Mouse (Mus musculus) stomach, embryonic 14.5 days (tissue): ENCODE measurements around the gene Mthfd1l. TPM values are rescaled to one million over a fixed set of nuclear protein-coding genes. Genes with fewer than 3 reads are reported as not detected.

Experiments
- ATAC-seq: fragments of 200-750 bp; cut with Nextera tagmentation; 2 replicates; pipeline ENCODE4 v1.8.0; 2017; ENCODE audit warnings: low read depth, moderate TSS enrichment; ENCODE audit not compliant: insufficient number of reproducible peaks, insufficient read depth, low FRiP score
- H3K27ac ChIP-seq: fragments of 300-500 bp; sonication (generic); 2 replicates; pipeline ENCODE4 v1.5.1; 2014; ENCODE audit warnings: mild to moderate bottlenecking, low read length, moderate library complexity, mixed read lengths
- H3K27me3 ChIP-seq: fragments of 300-500 bp; sonication (generic); 2 replicates; pipeline ENCODE4 v1.6.1; 2014; ENCODE audit warnings: low read length, control low read depth, mixed read lengths; ENCODE audit not compliant: control insufficient read depth, insufficient read depth
- H3K36me3 ChIP-seq: fragments of 300-500 bp; sonication (generic); 2 replicates; pipeline ENCODE4 v1.6.1; 2014; ENCODE audit warnings: mild to moderate bottlenecking, control low read depth, low read length, moderate library complexity, mixed read lengths; ENCODE audit not compliant: control insufficient read depth, insufficient read depth
- H3K4me1 ChIP-seq: fragments of 300-500 bp; sonication (generic); 2 replicates; pipeline ENCODE4 v1.6.1; 2014; ENCODE audit warnings: low read length, control low read depth, mixed read lengths; ENCODE audit not compliant: control insufficient read depth, insufficient read depth
- H3K4me2 ChIP-seq: fragments of 300-500 bp; sonication (generic); replicated peaks from 2 replicates; pipeline ENCODE4 v1.6.1; 2014; ENCODE audit warnings: low read depth, low read length, control low read depth
- H3K4me3 ChIP-seq: fragments of 300-500 bp; sonication (generic); 2 replicates; pipeline ENCODE4 v1.5.1; 2014; ENCODE audit warnings: low read depth, low read length, control low read depth
- H3K9ac ChIP-seq: fragments of 300-500 bp; sonication (generic); replicated peaks from 2 replicates; pipeline ENCODE4 v1.6.1; 2014; ENCODE audit warnings: low read depth, mild to moderate bottlenecking, control low read depth, low read length, moderate library complexity, mixed read lengths
- H3K9me3 ChIP-seq: fragments of 300-500 bp; sonication (generic); 2 replicates; pipeline ENCODE4 v1.6.1; 2016; ENCODE audit warnings: low read depth, low read length, control low read depth; ENCODE audit not compliant: control insufficient read depth
- WGBS: fragments of 180-500 bp; shearing (Covaris S2); extraction: QIAGEN DNeasy Blood & Tissue Kit; methylation state at CpG from one replicate; pipeline ENCODE4 v1.1.7; 2014; 5-methylcytosine and 5-hydroxymethylcytosine counted together
- polyA plus RNA-seq: library from polyadenylated mRNA; unstranded; fragments of >200 nt; fragmentation: Nextera tagmentation; extraction: Ambion mirVana; gene quantifications from 2 replicates; pipeline ENCODE4 v1.2.1, GENCODE M21; 2014

Mthfd1l gene
- polyA plus RNA-seq, 1 experiment from 2014 or later, result 16.3 TPM

- Histone ChIP-seq H3K27ac (no peak overlapping the region), H3K4me2 (no peak overlapping the region), H3K4me1 (peaks cover 17% of the 10 kb centered on the region; the same call in 1 of the 2 replicates), H3K4me3 (no peak overlapping the region), H3K9ac (no peak overlapping the region), H3K9me3 (no peaks in the 10 kb centered on the region), H3K36me3 (no peaks in the 10 kb centered on the region; the same call in 1 of the 2 replicates), H3K27me3 (no peaks in the 10 kb centered on the region)
- WGBS, result 94% methylated on average over 3 of the region's 3 CpGs
- ATAC-seq, result no peak
Measured at GRCm38 (mm10) chr10:4057397-4057796, 84.5 kb downstream of the Mthfd1l start.

DNA sequence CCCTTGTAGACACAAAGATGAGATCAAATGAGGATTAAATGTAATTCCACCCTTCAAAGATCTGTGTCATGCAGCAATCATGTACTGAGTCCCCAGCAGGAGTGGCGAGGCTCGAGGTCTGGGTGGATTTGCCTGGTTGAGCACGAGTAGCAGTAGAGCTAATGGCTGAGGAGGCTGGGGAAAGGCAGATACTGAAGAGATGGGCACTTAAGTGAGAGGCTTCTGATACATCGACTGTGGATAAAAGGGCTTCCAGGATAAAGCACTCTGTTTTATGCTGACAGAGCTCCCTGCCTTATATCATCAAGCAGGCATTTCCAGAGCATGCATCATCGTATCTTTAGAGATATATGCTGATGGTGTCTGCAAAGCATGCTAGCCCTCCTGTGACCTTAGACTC lies 84.9 kb downstream of the Mthfd1l start:
- Histone ChIP-seq H3K4me3 (no peak overlapping the region), H3K9me3 (no peaks in the 10 kb centered on the region), H3K4me2 (no peak overlapping the region), H3K36me3 (no peaks in the 10 kb centered on the region; the same call in 1 of the 2 replicates), H3K9ac (no peak overlapping the region), H3K4me1 (peaks cover 17% of the 10 kb centered on the region; the same call in 1 of the 2 replicates), H3K27me3 (no peaks in the 10 kb centered on the region), H3K27ac (no peak overlapping the region)
- ATAC-seq, result no peak
- 67% methylated on average over 5 of the region's 5 CpGs for WGBS

DNA sequence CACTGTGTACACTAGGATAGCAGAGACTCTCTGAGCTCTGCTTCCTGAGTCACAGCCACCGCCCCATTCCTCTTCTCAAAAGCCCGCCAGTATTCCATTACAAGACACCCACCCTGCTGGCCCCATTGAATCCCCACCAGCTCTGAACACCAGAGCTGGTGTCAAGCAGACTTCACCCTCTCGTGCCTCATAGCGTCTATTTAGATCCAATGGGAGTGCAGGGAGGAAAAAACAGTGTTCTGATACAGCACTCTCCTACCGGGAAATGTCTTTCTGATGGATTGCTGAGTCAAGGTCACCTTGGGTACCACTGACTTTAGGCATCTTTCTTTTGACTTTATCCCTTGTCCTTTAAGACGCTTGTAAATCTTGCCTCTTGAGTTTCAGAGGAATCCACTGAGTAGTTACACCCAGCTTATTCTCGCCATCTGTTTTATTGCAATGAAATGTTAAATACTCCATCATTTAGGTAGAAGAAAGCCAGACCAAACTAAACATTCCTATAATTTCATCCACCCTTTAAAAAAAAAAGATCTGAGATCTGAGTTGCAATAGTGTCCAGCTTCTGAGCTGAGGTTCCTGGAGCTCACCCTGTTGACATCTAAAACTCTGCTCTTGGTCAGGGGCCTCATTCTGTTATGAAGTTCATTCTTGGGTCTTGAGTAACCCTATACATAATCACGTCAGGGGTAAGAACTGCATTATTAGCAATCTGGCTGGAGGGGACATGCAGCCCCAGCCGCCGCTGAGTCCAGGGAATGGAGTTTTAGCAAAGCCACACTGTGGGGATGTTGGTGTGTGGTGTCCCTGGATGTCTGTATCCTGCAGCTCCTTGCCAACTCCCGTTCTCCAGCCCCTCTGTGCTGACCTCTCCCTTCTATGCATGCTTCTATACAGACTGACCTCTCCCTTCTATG lies 88.4 kb downstream of the Mthfd1l start:
- Histone ChIP-seq H3K4me3 (no peak overlapping the region), H3K9me3 (no peaks in the 10 kb centered on the region), H3K4me2 (no peak overlapping the region), H3K9ac (no peak overlapping the region), H3K27ac (peak overlapping the region; percentile 87), H3K27me3 (no peaks in the 10 kb centered on the region), H3K4me1 (peaks cover 17% of the 10 kb centered on the region; the same call in 1 of the 2 replicates), H3K36me3 (no peaks in the 10 kb centered on the region)
- WGBS, result 42% methylated on average over 11 of the region's 11 CpGs
- ATAC-seq, result peak; percentile 34; the same call in 1 of the 2 replicates

DNA sequence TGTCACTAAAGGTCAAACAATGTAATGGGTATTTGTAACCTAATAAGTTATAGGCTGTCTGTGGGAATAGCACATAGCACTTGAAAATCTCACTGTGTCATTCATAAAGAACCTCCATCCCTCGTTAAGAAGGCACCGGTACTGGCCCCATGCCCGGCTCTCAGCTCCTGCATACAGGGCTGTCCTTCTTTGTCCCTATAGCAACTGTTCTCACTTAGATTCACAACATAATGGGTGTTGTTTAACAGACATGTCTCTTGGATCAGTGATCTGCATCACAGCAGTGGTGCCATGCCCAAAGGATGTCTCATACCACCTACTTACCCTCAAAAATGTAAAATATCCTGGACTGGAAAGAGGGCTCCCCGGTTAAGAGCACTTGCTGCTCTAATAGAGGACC lies 90.6 kb downstream of the Mthfd1l start:
- Histone ChIP-seq H3K27ac (no peak overlapping the region), H3K4me2 (no peak overlapping the region), H3K4me3 (no peak overlapping the region), H3K9ac (no peak overlapping the region), H3K4me1 (peaks cover 17% of the 10 kb centered on the region; the same call in 1 of the 2 replicates), H3K36me3 (no peaks in the 10 kb centered on the region), H3K9me3 (no peaks in the 10 kb centered on the region), H3K27me3 (no peaks in the 10 kb centered on the region)
- 77% methylated on average over 4 of the region's 4 CpGs for WGBS
- ATAC-seq, result no peak

GRCm38 (mm10) chr10:4065295-4066084 lies 92.6 kb downstream of the Mthfd1l start:
- H3K27ac ChIP-seq, result no peak overlapping the region
- ATAC-seq, result no peak

DNA sequence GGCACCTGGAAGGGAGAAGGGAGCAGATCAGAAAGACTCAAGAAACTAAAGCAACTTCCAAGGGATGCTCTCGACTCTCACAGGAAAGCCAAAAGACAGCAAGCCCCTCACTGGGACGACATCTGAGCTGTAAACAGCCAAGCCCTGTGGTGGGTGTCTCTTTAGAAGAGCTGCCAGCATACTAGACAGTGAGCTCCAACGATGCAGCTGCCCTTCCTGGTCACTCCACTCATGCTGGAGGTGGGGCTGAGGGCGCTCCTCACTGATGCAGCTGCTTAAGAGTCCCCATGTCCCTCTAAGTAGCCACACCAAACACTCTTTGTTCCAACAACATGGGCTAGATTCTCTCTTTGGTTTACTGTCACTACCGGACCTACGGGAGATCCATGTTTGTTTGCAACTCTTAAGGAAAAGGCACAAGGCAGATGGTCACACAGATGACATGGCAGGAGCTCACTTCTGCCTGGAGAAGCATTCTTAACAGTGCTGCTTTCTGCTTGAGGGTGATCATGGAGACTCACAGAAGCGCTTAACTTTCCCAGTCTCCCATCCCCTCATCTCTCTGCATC lies 96.4 kb downstream of the Mthfd1l start:
- no peak overlapping the region for H3K4me3 ChIP-seq
- no peaks in the 10 kb centered on the region for H3K36me3 ChIP-seq
- H3K27me3 ChIP-seq, result no peaks in the 10 kb centered on the region
- H3K9me3 ChIP-seq, result no peaks in the 10 kb centered on the region
- no peak overlapping the region for H3K9ac ChIP-seq
- no peak overlapping the region for H3K27ac ChIP-seq
- no peak for ATAC-seq
- H3K4me1 ChIP-seq, result no peaks in the 10 kb centered on the region; the same call in 1 of the 2 replicates
- H3K4me2 ChIP-seq, result no peak overlapping the region
- WGBS, result 80% methylated on average over 7 of the region's 7 CpGs

More at GRCm38 (mm10) chr10:4065295-4066084, 92.6 kb downstream of the Mthfd1l start:
- no peak overlapping the region for H3K4me3 ChIP-seq
- H3K27me3 ChIP-seq, result no peaks in the 10 kb centered on the region
- 55% methylated on average over 15 of the region's 15 CpGs for WGBS
- H3K4me2 ChIP-seq, result no peak overlapping the region
- H3K4me1 ChIP-seq, result peaks cover 14% of the 10 kb centered on the region; the same call in 1 of the 2 replicates
- no peak overlapping the region for H3K9ac ChIP-seq
- no peaks in the 10 kb centered on the region for H3K9me3 ChIP-seq
- H3K36me3 ChIP-seq, result no peaks in the 10 kb centered on the region

DNA sequence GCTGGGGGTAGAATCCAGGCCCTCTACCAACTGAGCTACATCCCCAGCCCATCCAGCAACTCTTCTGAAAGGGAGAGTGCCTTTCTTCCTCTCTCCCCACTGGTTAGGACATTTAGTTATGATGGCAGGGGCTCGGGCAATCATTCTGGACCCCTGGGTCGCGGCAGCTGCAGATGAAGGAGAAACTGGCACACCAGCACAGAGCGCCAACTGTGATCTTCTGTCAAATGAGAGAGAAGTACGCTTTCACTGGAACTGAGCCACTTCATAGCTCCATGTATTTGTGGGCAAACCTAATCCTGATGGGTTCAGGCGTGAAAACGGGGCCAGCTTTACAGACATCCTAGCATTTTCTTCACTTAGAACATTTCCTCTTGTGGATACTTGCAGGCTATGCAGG lies 97.1 kb downstream of the Mthfd1l start:
- Histone ChIP-seq H3K27me3 (no peaks in the 10 kb centered on the region), H3K4me3 (no peak overlapping the region), H3K27ac (no peak overlapping the region), H3K4me1 (no peaks in the 10 kb centered on the region; the same call in 1 of the 2 replicates), H3K36me3 (no peaks in the 10 kb centered on the region), H3K9ac (no peak overlapping the region), H3K9me3 (no peaks in the 10 kb centered on the region), H3K4me2 (no peak overlapping the region)
- WGBS, result 94% methylated on average over 7 of the region's 7 CpGs
- no peak for ATAC-seq
